ENCODE assay signal across 26 mouse cellular contexts in genomic region chr6:97866575-97866974, GRCm38 (mm10). TPM values are rescaled to one million over a fixed set of nuclear protein-coding genes. Genes with fewer than 3 reads are reported as not detected.
DNase-seq lines count a peak whose midpoint lies in the region; ATAC-seq and TF ChIP-seq lines count a peak whose summit lies in the region.
"Had no signal": no experiment of that assay in that cellular context is flagged by ENCODE, and none has a peak within 500 bp of the region (broad histone marks: within the 10 kb centered on the region; RNA-seq: fewer than 3 reads in every experiment).

No protein-coding gene starts in this region.

- no peak for TF ChIP-seq EP300 in stomach, postnatal 0 days (optimal IDR thresholded peaks at IDR 0.05)

- no peak for TF ChIP-seq CTCF in stomach, postnatal 0 days (IDR thresholded peaks at IDR 0.05; ENCODE audit: low read depth)

- intact Hi-C loops in heart, postnatal 10 days (cut with DNase I) = no loop called here

- no peaks in the 10 kb centered on the region for H3K4me1 ChIP-seq in stomach, postnatal 0 days (replicated peaks; ENCODE audit: control insufficient read depth, insufficient read depth)
- no peaks in the 10 kb centered on the region for H3K4me1 ChIP-seq in forebrain, embryonic 10.5 days
- H3K4me1 ChIP-seq: embryonic facial prominence, embryonic 12.5 days; embryonic facial prominence, embryonic 15.5 days; forebrain, embryonic 12.5 days had no signal

- DNase-seq in heart, adult 11 months = peak; percentile 93
- DNase-seq in heart, postnatal 10 days = no peak
- no peak for DNase-seq in stomach, postnatal 0 days (ENCODE audit: low spot score)
- DNase-seq in MN1 (ENCODE audit: low spot score) = no peak
- no peak for DNase-seq in forebrain, embryonic 10.5 days (ENCODE audit: extremely low spot score, low spot score)
- DNase-seq: adrenal gland, adult 2 months; adrenal gland, postnatal 25 days; B cell, adult 2 months; cerebellum, adult 18-20 months; cerebellum, adult 9-10 months; cerebellum, postnatal 14 days; gastrocnemius, postnatal 25 days; heart, postnatal 36 days had no signal

- H3K36me3 ChIP-seq in macrophage (ENCODE audit: inconsistent target) = no peaks in the 10 kb centered on the region
- H3K36me3 ChIP-seq in stomach, postnatal 0 days (ENCODE audit: control insufficient read depth, insufficient read depth, low read length) = no peaks in the 10 kb centered on the region
- H3K36me3 ChIP-seq in forebrain, embryonic 10.5 days (replicated peaks) = no peaks in the 10 kb centered on the region
- H3K36me3 ChIP-seq: embryonic facial prominence, embryonic 12.5 days; embryonic facial prominence, embryonic 15.5 days; forebrain, embryonic 12.5 days; G1E had no signal

- no peak overlapping the region for H3K9ac ChIP-seq in stomach, postnatal 0 days (ENCODE audit: low read length)
- H3K9ac ChIP-seq: embryonic facial prominence, embryonic 12.5 days; embryonic facial prominence, embryonic 15.5 days; forebrain, embryonic 12.5 days; hindbrain, embryonic 14.5 days had no signal

- peak overlapping the region; percentile 42 for H3K27ac ChIP-seq in macrophage
- H3K27ac ChIP-seq in stomach, postnatal 0 days (replicated peaks) = no peak overlapping the region
- H3K27ac ChIP-seq in forebrain, embryonic 10.5 days = no peak overlapping the region
- H3K27ac ChIP-seq: embryonic facial prominence, embryonic 12.5 days; embryonic facial prominence, embryonic 15.5 days; forebrain, embryonic 12.5 days; hindbrain, embryonic 14.5 days; hindbrain, postnatal 0 days had no signal

- no peak overlapping the region for H3K4me3 ChIP-seq in macrophage (ENCODE audit: inconsistent target)
- no peak overlapping the region for H3K4me3 ChIP-seq in stomach, postnatal 0 days (ENCODE audit: low read depth, low read length)
- H3K4me3 ChIP-seq in forebrain, embryonic 10.5 days = no peak overlapping the region
- H3K4me3 ChIP-seq: embryonic facial prominence, embryonic 12.5 days; embryonic facial prominence, embryonic 15.5 days; forebrain, embryonic 12.5 days had no signal

- peaks cover 81% of the 10 kb centered on the region for H3K79me2 ChIP-seq in macrophage (ENCODE audit: inconsistent target)

- no peaks in the 10 kb centered on the region for H3K27me3 ChIP-seq in stomach, postnatal 0 days (ENCODE audit: control insufficient read depth, insufficient read depth, low read length)
- no peaks in the 10 kb centered on the region for H3K27me3 ChIP-seq in forebrain, embryonic 10.5 days (ENCODE audit: poor library complexity, severe bottlenecking)
- H3K27me3 ChIP-seq: CH12.LX; embryonic facial prominence, embryonic 12.5 days; embryonic facial prominence, embryonic 15.5 days; forebrain, embryonic 12.5 days had no signal

- H3K4me2 ChIP-seq in stomach, postnatal 0 days (replicated peaks; ENCODE audit: low read depth) = no peak overlapping the region
- H3K4me2 ChIP-seq: embryonic facial prominence, embryonic 12.5 days; embryonic facial prominence, embryonic 15.5 days; forebrain, embryonic 12.5 days; heart, embryonic 11.5 days; hindbrain, embryonic 14.5 days had no signal

- no peaks in the 10 kb centered on the region for H3K9me3 ChIP-seq in stomach, postnatal 0 days (ENCODE audit: control insufficient read depth, low read length)
- no peaks in the 10 kb centered on the region for H3K9me3 ChIP-seq in forebrain, embryonic 10.5 days
- H3K9me3 ChIP-seq: embryonic facial prominence, embryonic 12.5 days; embryonic facial prominence, embryonic 15.5 days; forebrain, embryonic 12.5 days had no signal

- WGBS in macrophage (ENCODE audit: missing documents) = 8% methylated on average over 7 of the region's 7 CpGs
- 83% methylated on average over 7 of the region's 7 CpGs for WGBS in stomach, postnatal 0 days
- WGBS in forebrain, embryonic 10.5 days = 91% methylated on average over 7 of the region's 7 CpGs

- ATAC-seq in common myeloid progenitor, adult 5-6 weeks (replicated peaks; ENCODE audit: low read depth, poor library complexity, severe bottlenecking) = peak; percentile 90
- ATAC-seq in stomach, postnatal 0 days (ENCODE audit: low FRiP score, low TSS enrichment) = no peak
- ATAC-seq: forebrain, embryonic 16.5 days; hindbrain, postnatal 0 days; inflammation-experienced regulatory T-cells, adult 6 months; intestine, embryonic 16.5 days had no signal

RNA-seq across cellular contexts. Expression of gene Mitf, which starts 59.7 kb away (rescaled TPM):
- total RNA-seq in heart, postnatal 10 days (2021) = 10 to 100 TPM; 54.0 to 58.1 TPM
- 4.5 and 6.3 TPM in 2 replicates for total RNA-seq in common myeloid progenitor, adult 5-6 weeks (2017)
- 100 to 1,000 TPM; 105 to 325 (median 155) TPM for total RNA-seq in macrophage (2018; cell fraction: chromatin; rRNA removed)
- 10 to 100 TPM; 37.1 to 78.3 (median 50.7) TPM for total RNA-seq in macrophage (2018; cell fraction: cytosol; rRNA removed)
- total RNA-seq in macrophage (2018; cell fraction: nucleus; rRNA removed) = 100 to 1,000 TPM in 25 of 26 experiments, 10 to 100 TPM in 1; 95.4 to 382 (median 112) TPM
- polyA plus RNA-seq in macrophage (2018) = 26.4 to 41.8 TPM (median 32.8 TPM) in 3 replicates
- polyA plus RNA-seq in stomach, postnatal 0 days (2015; fragmentation: Nextera tagmentation; extraction: Ambion mirVana) = 1.5 and 1.7 TPM in 2 replicates
- polyA plus RNA-seq in forebrain, embryonic 10.5 days (2016; fragmentation: Nextera tagmentation; extraction: Ambion mirVana) = 2.2 and 2.4 TPM in 2 replicates
- polyA plus RNA-seq: G1E had no signal
